Mouse (Mus musculus) small intestine, adult 2 months (tissue): ENCODE measurements around the gene D8Ertd738e. TPM values are rescaled to one million over a fixed set of nuclear protein-coding genes. Genes with fewer than 3 reads are reported as not detected.

Experiments used
- H3K27ac ChIP-seq: fragments of 200-500 bp; 2 replicates; pipeline ENCODE4 v1.5.1; 2012; ENCODE audit warnings: low read depth, low read length, control low read depth, inconsistent platforms; ENCODE audit not compliant: insufficient read depth
- H3K27me3 ChIP-seq: fragments of 200-500 bp; 2 replicates; pipeline ENCODE4 v1.6.1; 2012; ENCODE audit warnings: mild to moderate bottlenecking, moderate library complexity, low read length, inconsistent platforms; ENCODE audit not compliant: control insufficient read depth, insufficient read depth
- H3K36me3 ChIP-seq: fragments of 200-500 bp; 2 replicates; pipeline ENCODE4 v1.6.1; 2012; ENCODE audit warnings: mild to moderate bottlenecking, low read length, control low read depth, inconsistent platforms; ENCODE audit not compliant: control insufficient read depth, insufficient read depth
- H3K4me1 ChIP-seq: fragments of 200-500 bp; 2 replicates; pipeline ENCODE4 v1.6.1; 2012; ENCODE audit warnings: low read length, inconsistent platforms, mixed read lengths; ENCODE audit not compliant: control insufficient read depth, insufficient read depth, insufficient read length
- H3K4me3 ChIP-seq: fragments of 200-500 bp; 2 replicates; pipeline ENCODE4 v1.5.1; 2012; ENCODE audit warnings: low read depth, mild to moderate bottlenecking, control low read depth, inconsistent platforms, low read length, moderate library complexity
- CTCF ChIP-seq: fragments of 200-500 bp; IDR thresholded peaks from 2 replicates; pipeline ENCODE4 v1.5.1; 2012; ENCODE audit warnings: low read depth, mild to moderate bottlenecking, control low read depth, inconsistent platforms, low read length, moderate library complexity, mixed read lengths; ENCODE audit not compliant: insufficient replicate concordance, insufficient read length; ENCODE audit errors: extremely low read depth
- POLR2A ChIP-seq: fragments of 200-500 bp; IDR thresholded peaks from 2 replicates; pipeline ENCODE4 v1.6.1; 2012; ENCODE audit warnings: low read depth, mild to moderate bottlenecking, control low read depth, inconsistent platforms, low read length, moderate library complexity
- WGBS: fragments of 180-500 bp; shearing (Covaris S2); methylation state at CpG from one replicate; pipeline ENCODE4 v1.1.7; 2018; 5-methylcytosine and 5-hydroxymethylcytosine counted together
- polyA plus RNA-seq: library from polyadenylated mRNA; depleted of rRNA; stranded (reverse); fragments of >200 nt; gene quantifications from 2 replicates; pipeline ENCODE4 v1.2.3, GENCODE M21; 2012

D8Ertd738e gene
- polyA plus RNA-seq, 1 experiment = 63.5 TPM

GRCm38 (mm10) chr8:84208381-84209380 is 40.8 kb downstream of the D8Ertd738e start:
- Histone ChIP-seq H3K27ac (no peak overlapping the region), H3K4me3 (no peak overlapping the region)

GRCm38 (mm10) chr8:84207811-84208210 is 41.7 kb downstream of the D8Ertd738e start:
- peaks cover 24% of the 10 kb centered on the region; the same call in 1 of the 2 replicates for H3K36me3 ChIP-seq
- H3K4me3 ChIP-seq = no peak overlapping the region
- WGBS = 64% methylated on average over 7 of the region's 7 CpGs

More at GRCm38 (mm10) chr8:84208381-84209380, 40.8 kb downstream of the D8Ertd738e start:
- TF ChIP-seq POLR2A = no peak
- no peak for TF ChIP-seq CTCF
- H3K27me3 ChIP-seq = no peaks in the 10 kb centered on the region
- WGBS = 71% methylated on average over 17 of the region's 17 CpGs
- H3K36me3 ChIP-seq = peaks cover 24% of the 10 kb centered on the region; the same call in 1 of the 2 replicates
- peaks cover 4% of the 10 kb centered on the region for H3K4me1 ChIP-seq

DNA sequence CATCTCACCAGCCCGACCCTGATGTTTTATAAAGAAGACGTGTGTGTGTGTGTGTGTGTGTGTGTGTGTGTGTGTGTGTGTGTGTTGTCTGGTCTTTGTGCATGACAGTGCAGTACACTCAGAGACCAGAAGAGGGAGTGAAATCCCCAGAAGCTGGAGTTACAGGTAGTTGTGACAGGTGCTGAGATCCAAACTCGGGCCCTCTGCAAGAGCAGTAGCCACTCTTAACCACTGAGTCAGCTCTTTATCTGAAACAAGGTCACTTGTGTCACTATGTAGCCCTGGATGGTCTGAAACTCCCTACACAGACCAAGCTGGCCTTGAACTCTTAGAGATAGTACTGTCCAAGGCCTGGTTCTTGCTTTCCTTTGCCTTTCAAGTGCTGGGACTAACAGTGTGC is 42.9 kb downstream of the D8Ertd738e start:
- 90% methylated on average over 3 of the region's 3 CpGs for WGBS
- H3K36me3 ChIP-seq = peaks cover 14% of the 10 kb centered on the region; the same call in 1 of the 2 replicates
- peaks cover 9% of the 10 kb centered on the region for H3K4me1 ChIP-seq
- H3K27me3 ChIP-seq = no peaks in the 10 kb centered on the region
- TF ChIP-seq POLR2A = no peak
- no peak for TF ChIP-seq CTCF
- no peak overlapping the region for H3K27ac ChIP-seq
- no peak overlapping the region for H3K4me3 ChIP-seq

More at GRCm38 (mm10) chr8:84207811-84208210, 41.7 kb downstream of the D8Ertd738e start:
- TF ChIP-seq POLR2A = no peak
- no peak for TF ChIP-seq CTCF
- H3K27me3 ChIP-seq = no peaks in the 10 kb centered on the region
- H3K4me1 ChIP-seq = peaks cover 5% of the 10 kb centered on the region
- no peak overlapping the region for H3K27ac ChIP-seq

- peaks cover 15% of the 10 kb centered on the region for H3K4me1 ChIP-seq
- H3K36me3 ChIP-seq = peaks cover 9% of the 10 kb centered on the region; the same call in 1 of the 2 replicates
- WGBS = 87% methylated on average over 5 of the region's 5 CpGs
- TF ChIP-seq POLR2A = no peak
- TF ChIP-seq CTCF = no peak
- H3K27me3 ChIP-seq = no peaks in the 10 kb centered on the region
- no peak overlapping the region for H3K4me3 ChIP-seq
- no peak overlapping the region for H3K27ac ChIP-seq
These were observed 44.4 kb downstream of the D8Ertd738e start for GRCm38 (mm10) chr8:84205073-84205472.

GRCm38 (mm10) chr8:84203975-84204772 is 45.3 kb downstream of the D8Ertd738e start:
- WGBS = 45% methylated on average over 13 of the region's 13 CpGs
- Histone ChIP-seq H3K4me1 (peaks cover 17% of the 10 kb centered on the region), H3K36me3 (peaks cover 6% of the 10 kb centered on the region; the same call in 1 of the 2 replicates), H3K27me3 (no peaks in the 10 kb centered on the region), H3K4me3 (peak overlapping the region; percentile 94), H3K27ac (peak overlapping the region; percentile 97)
- TF ChIP-seq CTCF = no peak
- no peak for TF ChIP-seq POLR2A

GRCm38 (mm10) chr8:84202938-84203917 is 46.3 kb downstream of the D8Ertd738e start:
- H3K27ac ChIP-seq = peak overlapping the region; percentile 97
- peak overlapping the region; percentile 94 for H3K4me3 ChIP-seq
- TF ChIP-seq CTCF (no peak), POLR2A (peak; percentile 31; the same call in 1 of the 2 replicates)
- H3K4me1 ChIP-seq = peaks cover 23% of the 10 kb centered on the region
- no peaks in the 10 kb centered on the region for H3K27me3 ChIP-seq
- WGBS = 22% methylated on average over 34 of the region's 34 CpGs
- H3K36me3 ChIP-seq = peaks cover 1% of the 10 kb centered on the region; the same call in 1 of the 2 replicates
